Mouse (Mus musculus) ZHBTc4 (cell line): ENCODE results near the gene Irf2bp2.

Source experiments
- DNase-seq: peaks from one replicate; pipeline ENCODE4 v3.0.0-alpha.2; 2011; ENCODE audit warnings: low read depth, low spot score

Gene Irf2bp2

GRCm38 (mm10) chr8:126538648-126539354, 55.0 kb downstream of the Irf2bp2 start:
- peak; percentile 78 for DNase-seq
